Mouse (Mus musculus) kidney, postnatal 0 days (tissue): ENCODE measurements around the gene Arid1b. TPM values are rescaled to one million over a fixed set of nuclear protein-coding genes. Genes with fewer than 3 reads are reported as not detected.

Experiments
- ATAC-seq: fragments of 200-750 bp; cut with Nextera tagmentation; replicated peaks from 2 replicates; pipeline ENCODE4 v1.8.0; 2017; ENCODE audit warnings: low read depth, moderate number of reproducible peaks, moderate TSS enrichment, moderate library complexity; ENCODE audit not compliant: low FRiP score
- DNase-seq: peaks from one replicate; pipeline ENCODE4 v3.0.0-alpha.2; 2016; ENCODE audit warnings: low spot score
- H3K27ac ChIP-seq: fragments of 300-500 bp; sonication (generic); 2 replicates; pipeline ENCODE4 v1.5.1; 2014; ENCODE audit warnings: mild to moderate bottlenecking
- H3K27me3 ChIP-seq: fragments of 300-500 bp; sonication (generic); 2 replicates; pipeline ENCODE4 v1.6.1; 2014; ENCODE audit warnings: low read length, mixed read lengths; ENCODE audit not compliant: insufficient read depth
- H3K36me3 ChIP-seq: fragments of 300-500 bp; sonication (generic); 2 replicates; pipeline ENCODE4 v1.6.1; 2014; ENCODE audit warnings: low read length, mixed read lengths; ENCODE audit not compliant: insufficient read depth
- H3K4me1 ChIP-seq: fragments of 300-500 bp; sonication (generic); replicated peaks from 2 replicates; pipeline ENCODE4 v1.6.1; 2014; ENCODE audit warnings: antibody characterized with exemption, low read length, mixed read lengths; ENCODE audit not compliant: insufficient read depth
- H3K4me2 ChIP-seq: fragments of 300-500 bp; sonication (generic); 2 replicates; pipeline ENCODE4 v1.6.1; 2014; ENCODE audit warnings: mild to moderate bottlenecking, low read length, moderate library complexity, mixed read lengths
- H3K4me3 ChIP-seq: fragments of 300-500 bp; sonication (generic); replicated peaks from 2 replicates; pipeline ENCODE4 v1.5.1; 2014; ENCODE audit warnings: low read depth, low read length
- H3K9ac ChIP-seq: fragments of 300-500 bp; sonication (generic); 2 replicates; pipeline ENCODE4 v1.6.1; 2014; ENCODE audit warnings: low read depth, low read length
- H3K9me3 ChIP-seq: fragments of 300-500 bp; sonication (generic); replicated peaks from 2 replicates; pipeline ENCODE4 v1.6.1; 2016; ENCODE audit warnings: low read length, inconsistent platforms, mixed read lengths
- CTCF ChIP-seq: IDR thresholded peaks from 2 replicates; pipeline ENCODE4 v1.5.1; 2016; ENCODE audit warnings: antibody characterized with exemption, low read depth, mild to moderate bottlenecking, moderate library complexity
- WGBS: fragments of 180-500 bp; shearing (Covaris S2); extraction: QIAGEN DNeasy Blood & Tissue Kit; methylation state at CpG from one replicate; pipeline ENCODE4 v1.1.7; 2014; 5-methylcytosine and 5-hydroxymethylcytosine counted together
- polyA plus RNA-seq: library from polyadenylated mRNA; unstranded; fragments of >200 nt; fragmentation: Nextera tagmentation; extraction: Ambion mirVana; gene quantifications from 2 replicates; pipeline ENCODE4 v1.2.1, GENCODE M21; 2015

The Arid1b gene
- polyA plus RNA-seq, 1 experiment from 2014 or later, result 9.2 TPM

DNA sequence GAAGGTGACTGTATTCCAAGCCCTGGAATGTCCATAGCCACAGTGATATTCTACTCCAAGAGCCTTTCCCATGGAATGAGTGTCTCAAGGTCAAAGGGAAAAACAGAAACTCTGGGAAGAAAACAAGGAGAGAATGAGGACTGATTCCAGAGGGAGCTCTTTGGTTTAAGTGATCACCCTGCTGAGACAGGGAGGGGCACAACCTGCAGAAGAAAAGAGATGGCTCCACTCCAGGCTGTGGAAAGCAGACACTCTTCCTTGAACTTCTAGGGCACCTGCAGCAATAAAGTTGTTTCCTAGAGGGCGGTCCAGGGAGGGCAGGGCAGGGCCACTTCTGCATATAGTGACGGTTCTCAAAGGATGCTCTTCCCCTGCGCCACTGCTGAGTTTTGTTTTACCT is 45.6 kb upstream of the Arid1b start:
- no peak for ATAC-seq
- peaks cover 23% of the 10 kb centered on the region for H3K4me1 ChIP-seq
- 52% methylated on average over 3 of the region's 3 CpGs for WGBS

GRCm38 (mm10) chr17:4954431-4954830 is 39.7 kb upstream of the Arid1b start:
- Histone ChIP-seq H3K9me3 (no peaks in the 10 kb centered on the region), H3K27me3 (no peaks in the 10 kb centered on the region), H3K27ac (no peak overlapping the region), H3K9ac (no peak overlapping the region), H3K36me3 (no peaks in the 10 kb centered on the region), H3K4me3 (no peak overlapping the region), H3K4me1 (no peaks in the 10 kb centered on the region), H3K4me2 (no peak overlapping the region)
- WGBS, result 62% methylated on average over 4 of the region's 4 CpGs
- TF ChIP-seq CTCF, result no peak
- ATAC-seq (no peak), DNase-seq (no peak)

More for the DNA sequence above, 45.6 kb upstream of the Arid1b start:
- H3K9me3 ChIP-seq, result no peaks in the 10 kb centered on the region
- H3K9ac ChIP-seq, result no peak overlapping the region
- no peak overlapping the region for H3K4me3 ChIP-seq
- H3K36me3 ChIP-seq, result no peaks in the 10 kb centered on the region
- H3K27ac ChIP-seq, result peak overlapping the region; percentile 96
- H3K27me3 ChIP-seq, result no peaks in the 10 kb centered on the region
- no peak for TF ChIP-seq CTCF
- no peak overlapping the region for H3K4me2 ChIP-seq
- DNase-seq, result no peak

DNA sequence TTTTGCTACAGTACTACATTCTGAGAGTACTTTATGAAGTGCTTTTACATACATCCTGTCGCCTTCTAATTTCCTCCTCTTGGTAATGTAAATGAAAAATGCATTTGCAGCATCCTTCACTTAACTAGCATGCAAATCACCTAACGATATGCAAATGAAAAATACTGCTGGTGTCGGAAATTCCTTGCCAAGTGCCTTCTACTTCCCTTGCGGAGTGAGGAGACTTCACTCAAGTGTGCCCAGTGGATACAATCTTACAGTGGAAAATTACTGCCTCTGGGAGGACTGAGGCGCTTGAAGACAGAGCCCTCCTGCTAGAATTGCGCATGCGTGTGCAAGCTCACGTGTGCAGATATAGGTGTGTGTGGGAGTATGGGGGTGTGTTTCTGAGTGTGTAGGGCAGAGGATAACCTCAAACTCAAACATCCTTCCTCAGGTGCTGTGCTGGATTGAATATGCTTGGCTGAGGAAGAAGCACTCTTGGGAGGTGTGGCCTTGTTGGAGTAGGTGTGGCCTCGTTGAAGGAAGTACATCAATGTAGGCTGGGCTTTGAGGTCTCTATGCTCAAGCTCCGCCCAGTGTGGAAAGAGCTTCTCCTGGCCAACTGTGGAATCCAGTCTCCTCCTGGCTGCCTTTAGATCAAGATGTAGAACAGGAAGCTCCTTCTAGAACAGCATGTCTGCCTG is 29.8 kb upstream of the Arid1b start:
- no peak for TF ChIP-seq CTCF
- no peak overlapping the region for H3K4me3 ChIP-seq
- H3K27ac ChIP-seq, result no peak overlapping the region
- H3K4me2 ChIP-seq, result no peak overlapping the region
- H3K36me3 ChIP-seq, result no peaks in the 10 kb centered on the region
- no peaks in the 10 kb centered on the region for H3K4me1 ChIP-seq
- no peak overlapping the region for H3K9ac ChIP-seq
- H3K9me3 ChIP-seq, result no peaks in the 10 kb centered on the region
- 80% methylated on average over 10 of the region's 10 CpGs for WGBS
- H3K27me3 ChIP-seq, result no peaks in the 10 kb centered on the region
- DNase-seq, result no peak
- no peak for ATAC-seq

- no peak for TF ChIP-seq CTCF
- Histone ChIP-seq H3K36me3 (no peaks in the 10 kb centered on the region), H3K4me2 (no peak overlapping the region), H3K4me1 (no peaks in the 10 kb centered on the region), H3K4me3 (no peak overlapping the region), H3K9me3 (no peaks in the 10 kb centered on the region), H3K9ac (no peak overlapping the region), H3K27ac (no peak overlapping the region), H3K27me3 (no peaks in the 10 kb centered on the region)
- ATAC-seq (no peak), DNase-seq (no peak)
- 61% methylated on average over 4 of the region's 4 CpGs for WGBS
Observed at GRCm38 (mm10) chr17:4967201-4967600, 26.9 kb upstream of the Arid1b start.

DNA sequence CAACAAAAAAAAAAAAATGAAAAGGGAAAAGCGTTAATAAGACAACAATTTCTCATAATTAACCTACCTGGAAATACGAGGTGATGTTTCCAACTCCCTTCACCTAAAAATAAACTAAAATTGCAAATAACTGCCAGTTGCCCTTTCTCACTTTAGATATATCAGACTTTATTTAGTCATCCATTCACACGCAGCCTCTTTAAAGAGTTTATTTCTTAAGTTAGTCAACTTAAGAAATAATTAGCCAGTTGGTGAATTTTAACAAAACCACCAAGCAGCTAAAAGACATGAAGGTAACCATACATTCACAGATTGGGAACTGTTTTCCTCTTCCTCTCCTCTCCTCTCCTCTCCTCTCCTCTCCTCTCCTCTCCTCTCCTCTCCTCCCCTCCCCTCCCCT is 26.1 kb upstream of the Arid1b start:
- Histone ChIP-seq H3K4me3 (no peak overlapping the region), H3K27me3 (no peaks in the 10 kb centered on the region), H3K27ac (no peak overlapping the region), H3K4me1 (no peaks in the 10 kb centered on the region), H3K36me3 (no peaks in the 10 kb centered on the region), H3K9me3 (no peaks in the 10 kb centered on the region), H3K9ac (no peak overlapping the region), H3K4me2 (no peak overlapping the region)
- DNase-seq (no peak), ATAC-seq (no peak)
- WGBS, result 72% methylated on average over 3 of the region's 3 CpGs
- no peak for TF ChIP-seq CTCF

GRCm38 (mm10) chr17:4968878-4969277 is 25.3 kb upstream of the Arid1b start:
- no peaks in the 10 kb centered on the region for H3K36me3 ChIP-seq
- WGBS, result 92% methylated on average over 5 of the region's 5 CpGs
- no peaks in the 10 kb centered on the region for H3K9me3 ChIP-seq
- no peak overlapping the region for H3K4me3 ChIP-seq
- TF ChIP-seq CTCF, result no peak
- no peaks in the 10 kb centered on the region for H3K27me3 ChIP-seq
- ATAC-seq (no peak), DNase-seq (no peak)
- no peak overlapping the region for H3K27ac ChIP-seq
- H3K4me1 ChIP-seq, result no peaks in the 10 kb centered on the region
- H3K9ac ChIP-seq, result no peak overlapping the region
- H3K4me2 ChIP-seq, result no peak overlapping the region

DNA sequence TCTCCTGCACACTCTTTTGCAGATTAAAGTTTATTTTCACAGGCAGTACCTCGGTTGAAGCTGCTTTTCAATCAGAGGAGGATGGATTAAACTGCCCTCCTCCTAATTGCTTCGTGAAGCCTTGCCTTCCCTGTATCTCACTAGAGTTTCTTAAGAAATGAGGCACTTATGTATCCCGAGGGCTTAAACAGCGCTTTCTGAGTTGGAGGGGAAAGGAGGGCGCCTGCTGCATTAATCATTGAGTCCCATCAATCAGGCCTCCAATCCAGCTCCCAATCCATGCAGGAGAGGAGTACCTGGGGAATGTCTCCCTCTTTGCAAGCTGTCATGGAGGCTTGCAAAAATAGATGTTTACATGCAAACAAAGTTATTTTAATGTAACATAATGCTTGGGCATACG is 21.9 kb upstream of the Arid1b start:
- no peak for TF ChIP-seq CTCF

More for the DNA sequence above, 21.9 kb upstream of the Arid1b start:
- no peak overlapping the region for H3K9ac ChIP-seq
- ATAC-seq, result no peak
- H3K27me3 ChIP-seq, result no peaks in the 10 kb centered on the region
- H3K4me1 ChIP-seq, result no peaks in the 10 kb centered on the region
- 52% methylated on average over 6 of the region's 6 CpGs for WGBS
- no peaks in the 10 kb centered on the region for H3K36me3 ChIP-seq
- no peak overlapping the region for H3K4me2 ChIP-seq
- H3K4me3 ChIP-seq, result no peak overlapping the region
- no peak for DNase-seq
- no peaks in the 10 kb centered on the region for H3K9me3 ChIP-seq
- no peak overlapping the region for H3K27ac ChIP-seq
